Mouse (Mus musculus) lung, postnatal 0 days (tissue): ENCODE results near the gene Cacna1a.

ENCODE experiments used
- CTCF ChIP-seq: IDR thresholded peaks from 2 replicates; pipeline ENCODE4 v1.5.1; 2016; ENCODE audit warnings: antibody characterized with exemption, mild to moderate bottlenecking
- EP300 ChIP-seq: IDR thresholded peaks from 2 replicates; pipeline ENCODE4 v1.6.1; 2016; ENCODE audit warnings: antibody characterized with exemption, mild to moderate bottlenecking, control low read depth

GRCm38 (mm10) chr8:84638555-84639161, 250.4 kb downstream of the Cacna1a start:
- peak; percentile 16; the same call in 1 of the 2 replicates for TF ChIP-seq CTCF
- no peak for TF ChIP-seq EP300
